Mouse (Mus musculus) CH12.LX (cell line): Measurements from ENCODE around the gene Tmem273. TPM values are rescaled to one million over a fixed set of nuclear protein-coding genes. Genes with fewer than 3 reads are reported as not detected.

Source experiments
- DNase-seq: peaks from one replicate; pipeline ENCODE4 v3.0.0-alpha.2; 2013; ENCODE audit errors: extremely low read depth
- H3K27ac ChIP-seq: 2 replicates; pipeline ENCODE4 v1.5.1; 2012; ENCODE audit warnings: low read depth, mild to moderate bottlenecking, control low read depth, moderate library complexity; ENCODE audit not compliant: insufficient read depth
- H3K27me3 ChIP-seq: replicated peaks from 2 replicates; pipeline ENCODE3; 2012; ENCODE audit warnings: inconsistent platforms
- H3K36me3 ChIP-seq, 2 experiments: replicated peaks in 1 of 2; 2 replicates each; pipeline versions ENCODE3 to v1.6.1; 2012; ENCODE audit warnings: inconsistent platforms in 1 of 2, low read length in 1 of 2, mild to moderate bottlenecking in 1 of 2, mixed read lengths in 1 of 2, moderate library complexity in 1 of 2; ENCODE audit not compliant: control insufficient read depth in 1 of 2, insufficient read depth in 1 of 2
- H3K4me1 ChIP-seq, 2 experiments: 2 replicates each; pipeline ENCODE4 v1.6.1; 2012; ENCODE audit warnings: inconsistent platforms in 1 of 2, moderate library complexity in 1 of 2; ENCODE audit not compliant: insufficient read depth in 2 of 2, control insufficient read depth in 1 of 2
- H3K4me2 ChIP-seq: 2 replicates; pipeline ENCODE4 v1.6.1; 2012; ENCODE audit warnings: low read depth, mild to moderate bottlenecking, control low read depth; ENCODE audit not compliant: poor library complexity, insufficient read depth, severe bottlenecking
- H3K4me3 ChIP-seq, 3 experiments: fragments of 150-350 bp in 1 of 3; sonication (generic) in 1 of 3; replicated peaks in 1 of 3; 2 replicates each; pipeline versions ENCODE3 to v1.5.1; 2011 to 2012; ENCODE audit warnings: low read depth in 2 of 3, low read length in 2 of 3, mild to moderate bottlenecking in 2 of 3, moderate library complexity in 2 of 3, control low read depth in 1 of 3, improper control_type of control experiment in 1 of 3, inconsistent platforms in 1 of 3, mixed read lengths in 1 of 3; ENCODE audit not compliant: poor library complexity in 1 of 3
- H3K79me2 ChIP-seq: replicated peaks from 2 replicates; pipeline ENCODE4 v1.6.1; 2012; ENCODE audit warnings: mild to moderate bottlenecking, moderate library complexity; ENCODE audit not compliant: control insufficient read depth, poor library complexity, insufficient read depth, severe bottlenecking; ENCODE audit errors: extremely low read depth
- H3K9ac ChIP-seq: 2 replicates; pipeline ENCODE4 v1.6.1; 2012; ENCODE audit warnings: low read depth, mild to moderate bottlenecking, control low read depth, moderate library complexity; ENCODE audit not compliant: insufficient read depth
- H3K9me3 ChIP-seq: replicated peaks from 2 replicates; pipeline ENCODE3; 2012; ENCODE audit warnings: low read length, inconsistent platforms, mixed read lengths
- BHLHE40 ChIP-seq: IDR thresholded peaks from 2 replicates; pipeline ENCODE4 v1.6.1; 2011; ENCODE audit warnings: mild to moderate bottlenecking, low read depth, low read length, improper control_type of control experiment
- CHD1 ChIP-seq: IDR thresholded peaks from 2 replicates; pipeline ENCODE4 v1.6.1; 2012; ENCODE audit warnings: low read depth, low read length, improper control_type of control experiment, inconsistent platforms
- CTCF ChIP-seq, 2 experiments: IDR thresholded peaks in 1 of 2; conservative IDR thresholded peaks in 1 of 2; 2 replicates each; pipeline ENCODE4 v1.5.1; 2011 to 2012; ENCODE audit warnings: low read depth in 2 of 2, low read length in 2 of 2, improper control_type of control experiment in 1 of 2, inconsistent platforms in 1 of 2, mild to moderate bottlenecking in 1 of 2, moderate library complexity in 1 of 2
- E2F4 ChIP-seq: IDR thresholded peaks from 2 replicates; pipeline ENCODE4 v1.6.1; 2011; ENCODE audit warnings: low read depth, low read length, improper control_type of control experiment; ENCODE audit not compliant: insufficient replicate concordance
- ELF1 ChIP-seq: IDR thresholded peaks from 2 replicates; pipeline ENCODE4 v1.6.1; 2014; ENCODE audit warnings: low read depth, mild to moderate bottlenecking, inconsistent platforms, low read length, improper control_type of control experiment
- ETS1 ChIP-seq: conservative IDR thresholded peaks from 2 replicates; pipeline ENCODE4 v1.6.1; 2012; ENCODE audit warnings: low read depth, mild to moderate bottlenecking, inconsistent platforms, low read length, improper control_type of control experiment, moderate library complexity
- GABPA ChIP-seq: IDR thresholded peaks from 2 replicates; pipeline ENCODE4 v1.6.1; 2012; ENCODE audit warnings: low read depth, low read length, improper control_type of control experiment, inconsistent platforms; ENCODE audit not compliant: insufficient replicate concordance
- HCFC1 ChIP-seq: IDR thresholded peaks from 2 replicates; pipeline ENCODE4 v1.6.1; 2012; ENCODE audit warnings: low read depth, mild to moderate bottlenecking, inconsistent platforms, low read length, improper control_type of control experiment
- JUN ChIP-seq: IDR thresholded peaks from 2 replicates; pipeline ENCODE4 v1.6.1; 2011; ENCODE audit warnings: low read depth, mild to moderate bottlenecking, low read length, improper control_type of control experiment, moderate library complexity; ENCODE audit not compliant: insufficient read depth
- JUND ChIP-seq: conservative IDR thresholded peaks from 2 replicates; pipeline ENCODE4 v1.6.1; 2011; ENCODE audit warnings: low read depth, low read length, improper control_type of control experiment
- KAT2A ChIP-seq: IDR thresholded peaks from 2 replicates; pipeline ENCODE4 v1.6.1; 2012; ENCODE audit warnings: low read length, improper control_type of control experiment, inconsistent platforms; ENCODE audit not compliant: insufficient replicate concordance
- MAFK ChIP-seq: IDR thresholded peaks from 2 replicates; pipeline ENCODE4 v1.6.1; 2011; ENCODE audit warnings: low read length, improper control_type of control experiment; ENCODE audit not compliant: insufficient replicate concordance
- MAX ChIP-seq: IDR thresholded peaks from 2 replicates; pipeline ENCODE4 v1.6.1; 2011; ENCODE audit warnings: low read length, improper control_type of control experiment
- MXI1 ChIP-seq: IDR thresholded peaks from 2 replicates; pipeline ENCODE4 v1.6.1; 2011; ENCODE audit warnings: mild to moderate bottlenecking, low read depth, low read length, improper control_type of control experiment
- MYC ChIP-seq: IDR thresholded peaks from 2 replicates; pipeline ENCODE4 v1.6.1; 2011; ENCODE audit warnings: low read depth, mild to moderate bottlenecking, improper control_type of control experiment, low read length
- PAX5 ChIP-seq: IDR thresholded peaks from 2 replicates; pipeline ENCODE4 v1.6.1; 2012; ENCODE audit warnings: low read length, inconsistent platforms, mixed read lengths
- POLR2A ChIP-seq: IDR thresholded peaks from 2 replicates; pipeline ENCODE4 v1.6.1; 2011; ENCODE audit warnings: low read depth, mild to moderate bottlenecking, improper control_type of control experiment, low read length
- POLR2AphosphoS2 ChIP-seq: IDR thresholded peaks from 2 replicates; pipeline ENCODE4 v1.6.1; 2011; ENCODE audit warnings: low read depth, low read length, improper control_type of control experiment
- SIN3A ChIP-seq: IDR thresholded peaks from 2 replicates; pipeline ENCODE4 v1.6.1; 2012; ENCODE audit warnings: low read length, improper control_type of control experiment, inconsistent platforms
- SMC3 ChIP-seq: IDR thresholded peaks from 2 replicates; pipeline ENCODE4 v1.6.1; 2011; ENCODE audit warnings: low read depth, low read length, improper control_type of control experiment
- TCF12 ChIP-seq: IDR thresholded peaks from 2 replicates; pipeline ENCODE4 v1.6.1; 2014; ENCODE audit warnings: low read depth, mild to moderate bottlenecking, inconsistent platforms, low read length, improper control_type of control experiment
- UBTF ChIP-seq: IDR thresholded peaks from 2 replicates; pipeline ENCODE4 v1.6.1; 2012; ENCODE audit warnings: low read depth, mild to moderate bottlenecking, inconsistent platforms, low read length, improper control_type of control experiment, moderate library complexity
- USF1 ChIP-seq: IDR thresholded peaks from 2 replicates; pipeline ENCODE4 v1.6.1; 2014; ENCODE audit warnings: low read depth, mild to moderate bottlenecking, inconsistent platforms, low read length, improper control_type of control experiment
- USF2 ChIP-seq: conservative IDR thresholded peaks from 2 replicates; pipeline ENCODE4 v1.6.1; 2011; ENCODE audit warnings: low read depth, low read length, improper control_type of control experiment
- ZC3H11A ChIP-seq: IDR thresholded peaks from 2 replicates; pipeline ENCODE4 v1.6.1; 2012; ENCODE audit warnings: low read depth, mild to moderate bottlenecking, inconsistent platforms, low read length, improper control_type of control experiment
- ZMIZ1 ChIP-seq: IDR thresholded peaks from 2 replicates; pipeline ENCODE4 v1.6.1; 2012; ENCODE audit warnings: low read depth, mild to moderate bottlenecking, inconsistent platforms, low read length, improper control_type of control experiment
- ZNF384 ChIP-seq: IDR thresholded peaks from 2 replicates; pipeline ENCODE4 v1.6.1; 2012; ENCODE audit warnings: low read depth, low read length, improper control_type of control experiment, inconsistent platforms
- dilution Hi-C: fragments of 300-500 bp; cut with MboI; formaldehyde crosslinking; loops from 2 replicates; pipeline ENCODE4 v1.14.3; 2020; ENCODE audit warnings: low sequenced_read_pairs; ENCODE audit not compliant: extremely low pct_unique_long_range_greater_than_20kb, extremely low pct_ligation_motif_present
- in situ Hi-C: fragments of 300-500 bp; cut with MboI; formaldehyde crosslinking; loops from 3 replicates; pipeline ENCODE4 v1.14.3; 2019; ENCODE audit warnings: low sequenced_read_pairs, low pct_ligation_motif_present, low pct_unique_long_range_greater_than_20kb, mixed read lengths
- polyA plus RNA-seq: library from polyadenylated mRNA; unstranded; fragments of >175 nt; gene quantifications from 2 replicates; pipeline ENCODE4 v1.2.1, GENCODE M21; 2012; ENCODE audit warnings: low read depth; ENCODE audit not compliant: insufficient read length
- total RNA-seq, 2 experiments: library from RNA; depleted of rRNA; stranded (reverse); fragments of 300-350 nt in 1 of 2; fragments of >200 nt in 1 of 2; gene quantifications; 2 replicates each; pipeline ENCODE4 v1.2.3; 2012 to 2014

Gene Tmem273
- total and polyA plus RNA-seq, 3 experiments: 0.94 TPM; not detected in 2

- dilution Hi-C loops (no loop called here), in situ Hi-C loops (loop anchor here (25.0 kb wide), 1 partner anchor 189 kb away; no protein-coding TSS in a partner anchor)
- DNase-seq: no peak
- Histone ChIP-seq H3K4me1 (no peaks in the 10 kb centered on the region), H3K9me3 (no peaks in the 10 kb centered on the region), H3K4me3 (no peak overlapping the region), H3K9ac (no peak overlapping the region), H3K4me2 (no peak overlapping the region)
- TF ChIP-seq POLR2A: no peak
- no peak for TF ChIP-seq CHD1
- TF ChIP-seq ZNF384: no peak
- TF ChIP-seq ZMIZ1: no peak
- TF ChIP-seq HCFC1: no peak
- no peak for TF ChIP-seq ZC3H11A
- no peak for TF ChIP-seq MAX
- TF ChIP-seq SIN3A: no peak
- TF ChIP-seq JUN: no peak
- TF ChIP-seq USF2: no peak
- no peak for TF ChIP-seq E2F4
- no peak for TF ChIP-seq PAX5
- TF ChIP-seq BHLHE40: no peak
- TF ChIP-seq, all 38 proteins: peak for 0
- no peak overlapping the region for H3K27ac ChIP-seq
- no peaks in the 10 kb centered on the region for H3K36me3 ChIP-seq
- no peaks in the 10 kb centered on the region for H3K79me2 ChIP-seq
- no peaks in the 10 kb centered on the region for H3K27me3 ChIP-seq
Observed at GRCm38 (mm10) chr14:32801662-32802024, 15.9 kb downstream of the Tmem273 start.

- Histone ChIP-seq H3K79me2 (no peaks in the 10 kb centered on the region), H3K4me1 (no peaks in the 10 kb centered on the region), H3K27me3 (no peaks in the 10 kb centered on the region), H3K36me3 (no peaks in the 10 kb centered on the region), H3K4me2 (no peak overlapping the region), H3K9me3 (no peaks in the 10 kb centered on the region), H3K9ac (no peak overlapping the region), H3K4me3 (no peak overlapping the region), H3K27ac (no peak overlapping the region)
- DNase-seq: no peak
- dilution Hi-C loops (no loop called here), in situ Hi-C loops (loop anchor here (25.0 kb wide), 1 partner anchor 198 kb away; no protein-coding TSS in a partner anchor)
- no peak for TF ChIP-seq UBTF
- no peak for TF ChIP-seq ETS1
- TF ChIP-seq POLR2AphosphoS2: no peak
- no peak for TF ChIP-seq TCF12
- no peak for TF ChIP-seq SIN3A
- TF ChIP-seq CTCF (conservative IDR thresholded peaks at IDR 0.05 in 1 of 2, IDR thresholded peaks at IDR 0.05 in 1 of 2; ENCODE audit: low read depth in 2 of 2, low read length in 2 of 2): no peak
- no peak for TF ChIP-seq MXI1
- TF ChIP-seq USF1: no peak
- TF ChIP-seq GABPA: no peak
- no peak for TF ChIP-seq JUND
- no peak for TF ChIP-seq PAX5
- TF ChIP-seq ZMIZ1: no peak
- no peak for TF ChIP-seq MYC
- no peak for TF ChIP-seq ELF1
- no peak for TF ChIP-seq MAFK
- no peak for TF ChIP-seq SMC3
- no peak for TF ChIP-seq E2F4
- no peak for TF ChIP-seq KAT2A
Observed at GRCm38 (mm10) chr14:32810111-32810510, 24.3 kb downstream of the Tmem273 start.
